Mouse (Mus musculus): Measurements from ENCODE around the gene Spsb3. TPM values are rescaled to one million over a fixed set of nuclear protein-coding genes. Genes with fewer than 3 reads are reported as not detected.

Spsb3 gene
- polyA plus RNA-seq, 1 experiment from 2014 or later: 33.7 TPM

DNA sequence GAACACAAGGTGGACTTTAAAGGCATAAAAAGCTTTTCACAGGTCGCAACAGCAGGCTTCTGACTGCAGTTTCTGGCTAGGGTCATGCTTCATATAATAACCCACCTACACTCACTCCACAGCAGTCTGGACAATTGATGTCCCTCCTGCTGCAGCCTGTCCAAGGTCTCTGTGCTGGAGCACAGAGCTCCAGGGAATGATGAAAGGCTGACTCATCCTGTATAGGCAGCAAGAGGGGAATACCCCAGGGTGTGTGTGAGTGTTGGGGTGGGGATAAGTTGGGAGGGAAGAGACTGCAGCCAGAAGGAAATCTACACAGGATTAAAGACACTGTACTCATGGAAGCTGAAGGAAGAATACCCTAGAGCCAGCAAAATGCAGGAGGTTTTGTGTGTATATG is 43.1 kb downstream of the Spsb3 start:
- H3K27ac ChIP-seq (ENCODE audit: low read length): no peak overlapping the region
- no peaks in the 10 kb centered on the region for H3K27me3 ChIP-seq (ENCODE audit: control insufficient read depth, insufficient read depth, low read length)
- no peak for ATAC-seq (replicated peaks; ENCODE audit: extremely low read depth, insufficient read depth, low FRiP score)
- H3K9ac ChIP-seq (ENCODE audit: low read length): no peak overlapping the region
- peaks cover 20% of the 10 kb centered on the region for H3K36me3 ChIP-seq (ENCODE audit: control insufficient read depth, insufficient read depth)
- 74% methylated on average over 1 of the region's 1 CpGs for WGBS
- H3K9me3 ChIP-seq (replicated peaks; ENCODE audit: control insufficient read depth, low read length): no peaks in the 10 kb centered on the region
- H3K4me2 ChIP-seq (ENCODE audit: low read depth, low read length): no peak overlapping the region
- peaks cover 7% of the 10 kb centered on the region for H3K4me1 ChIP-seq (ENCODE audit: control insufficient read depth, insufficient read depth, low read length)
- H3K4me3 ChIP-seq (ENCODE audit: low read length): no peak overlapping the region

- Histone ChIP-seq H3K9ac (ENCODE audit: low read length) (no peak overlapping the region), H3K9me3 (replicated peaks; ENCODE audit: control insufficient read depth, low read length) (no peaks in the 10 kb centered on the region), H3K4me2 (ENCODE audit: low read depth, low read length) (no peak overlapping the region), H3K4me1 (ENCODE audit: control insufficient read depth, insufficient read depth, low read length) (peaks cover 21% of the 10 kb centered on the region), H3K27me3 (ENCODE audit: control insufficient read depth, insufficient read depth, low read length) (no peaks in the 10 kb centered on the region), H3K27ac (ENCODE audit: low read length) (no peak overlapping the region), H3K36me3 (ENCODE audit: control insufficient read depth, insufficient read depth) (peaks cover 5% of the 10 kb centered on the region), H3K4me3 (ENCODE audit: low read length) (no peak overlapping the region)
- no peak for ATAC-seq (replicated peaks; ENCODE audit: extremely low read depth, insufficient read depth, low FRiP score)
- WGBS: 89% methylated on average over 4 of the region's 4 CpGs
Measured at GRCm38 (mm10) chr17:24932431-24932830, 46.0 kb downstream of the Spsb3 start.

DNA sequence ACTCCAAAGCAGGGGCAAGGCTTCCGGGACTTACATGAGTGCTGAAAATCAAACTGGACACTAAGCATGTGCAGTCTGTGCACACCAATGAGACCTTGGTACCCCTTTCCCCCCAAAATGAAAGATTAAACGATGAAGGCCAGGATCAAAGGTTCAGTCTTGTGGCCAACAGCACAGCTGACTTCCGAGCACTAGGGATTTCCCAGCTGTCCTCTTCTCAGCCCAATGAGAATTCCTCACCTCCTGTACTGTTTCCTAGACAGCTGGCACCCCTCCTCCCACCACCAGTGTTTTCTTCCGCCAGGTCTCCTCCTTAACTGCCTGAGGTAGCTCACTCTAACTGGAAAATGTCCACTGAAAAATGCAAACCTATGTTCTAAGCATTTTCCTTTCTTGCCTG is 46.7 kb downstream of the Spsb3 start:
- H3K27ac ChIP-seq (ENCODE audit: low read length): no peak overlapping the region
- 77% methylated on average over 4 of the region's 4 CpGs for WGBS
- no peak for ATAC-seq (replicated peaks; ENCODE audit: extremely low read depth, insufficient read depth, low FRiP score)
- H3K4me2 ChIP-seq (ENCODE audit: low read depth, low read length): no peak overlapping the region
- H3K36me3 ChIP-seq (ENCODE audit: control insufficient read depth, insufficient read depth): no peaks in the 10 kb centered on the region
- H3K9me3 ChIP-seq (replicated peaks; ENCODE audit: control insufficient read depth, low read length): no peaks in the 10 kb centered on the region
- H3K4me3 ChIP-seq (ENCODE audit: low read length): no peak overlapping the region
- no peaks in the 10 kb centered on the region for H3K27me3 ChIP-seq (ENCODE audit: control insufficient read depth, insufficient read depth, low read length)
- peaks cover 21% of the 10 kb centered on the region for H3K4me1 ChIP-seq (ENCODE audit: control insufficient read depth, insufficient read depth, low read length)
- H3K9ac ChIP-seq (ENCODE audit: low read length): no peak overlapping the region

DNA sequence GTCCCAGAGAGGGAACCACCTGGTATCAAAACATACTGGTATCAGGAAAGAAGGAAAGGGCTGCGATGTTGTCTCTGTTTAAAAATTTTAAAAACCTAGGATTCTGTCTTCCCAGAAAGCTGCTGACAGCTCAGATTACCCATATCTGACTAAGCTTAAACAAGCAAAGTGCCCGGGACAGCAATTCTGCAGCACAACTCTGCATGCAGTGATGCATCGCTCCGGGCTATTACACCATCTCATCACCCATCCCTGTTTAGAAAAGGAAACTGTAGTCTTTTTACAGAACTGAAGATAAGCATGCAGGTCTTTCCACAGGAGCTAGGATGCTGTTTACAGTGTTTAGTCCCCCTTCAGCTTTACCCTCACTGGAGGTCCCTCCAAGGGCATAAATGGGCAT is 48.5 kb downstream of the Spsb3 start:
- no peaks in the 10 kb centered on the region for H3K36me3 ChIP-seq (ENCODE audit: control insufficient read depth, insufficient read depth)
- no peak for ATAC-seq (replicated peaks; ENCODE audit: extremely low read depth, insufficient read depth, low FRiP score)
- peak overlapping the region; percentile 94 for H3K4me3 ChIP-seq (ENCODE audit: low read length)
- peak overlapping the region; percentile 90 for H3K9ac ChIP-seq (ENCODE audit: low read length)
- no peaks in the 10 kb centered on the region for H3K9me3 ChIP-seq (replicated peaks; ENCODE audit: control insufficient read depth, low read length)
- WGBS: 26% methylated on average over 4 of the region's 4 CpGs
- H3K4me1 ChIP-seq (ENCODE audit: control insufficient read depth, insufficient read depth, low read length): peaks cover 18% of the 10 kb centered on the region
- H3K27me3 ChIP-seq (ENCODE audit: control insufficient read depth, insufficient read depth, low read length): no peaks in the 10 kb centered on the region
- H3K27ac ChIP-seq (ENCODE audit: low read length): no peak overlapping the region
- H3K4me2 ChIP-seq (ENCODE audit: low read depth, low read length): peak overlapping the region; percentile 83

GRCm38 (mm10) chr17:24935666-24936065 is 49.2 kb downstream of the Spsb3 start:
- H3K4me3 ChIP-seq (ENCODE audit: low read length): peak overlapping the region; percentile 94
- H3K27me3 ChIP-seq (ENCODE audit: control insufficient read depth, insufficient read depth, low read length): no peaks in the 10 kb centered on the region
- peak overlapping the region; percentile 83 for H3K4me2 ChIP-seq (ENCODE audit: low read depth, low read length)
- no peaks in the 10 kb centered on the region for H3K9me3 ChIP-seq (replicated peaks; ENCODE audit: control insufficient read depth, low read length)
- no peaks in the 10 kb centered on the region for H3K36me3 ChIP-seq (ENCODE audit: control insufficient read depth, insufficient read depth)
- H3K27ac ChIP-seq (ENCODE audit: low read length): no peak overlapping the region
- peak overlapping the region; percentile 90 for H3K9ac ChIP-seq (ENCODE audit: low read length)
- ATAC-seq (replicated peaks; ENCODE audit: extremely low read depth, insufficient read depth, low FRiP score): no peak
- H3K4me1 ChIP-seq (ENCODE audit: control insufficient read depth, insufficient read depth, low read length): peaks cover 18% of the 10 kb centered on the region

- peak within 1 kb of the TSS; percentile 94 for H3K4me3 ChIP-seq (ENCODE audit: low read length)
- H3K4me1 ChIP-seq (ENCODE audit: control insufficient read depth, insufficient read depth, low read length): peaks cover 18% of the 10 kb centered on the region
- H3K9me3 ChIP-seq (replicated peaks; ENCODE audit: control insufficient read depth, low read length): no peaks in the 10 kb centered on the region
- WGBS: under 1% methylated on average over 78 of the region's 78 CpGs
- peak within 1 kb of the TSS; percentile 90 for H3K9ac ChIP-seq (ENCODE audit: low read length)
- ATAC-seq (replicated peaks; ENCODE audit: extremely low read depth, insufficient read depth, low FRiP score): peak; percentile 97
- H3K4me2 ChIP-seq (ENCODE audit: low read depth, low read length): peak within 1 kb of the TSS; percentile 83
- H3K27me3 ChIP-seq (ENCODE audit: control insufficient read depth, insufficient read depth, low read length): no peaks in the 10 kb centered on the region
- peak within 1 kb of the TSS; percentile 84 for H3K27ac ChIP-seq (ENCODE audit: low read length)
- H3K36me3 ChIP-seq (ENCODE audit: control insufficient read depth, insufficient read depth): no peaks in the 10 kb centered on the region
Measured at GRCm38 (mm10) chr17:24936259-24937237, 50.1 kb downstream of the Spsb3 start, which contains the start of gene Mapk8ip3. TSS of gene Mapk8ip3 (minus strand) at chr17:24936977.

DNA sequence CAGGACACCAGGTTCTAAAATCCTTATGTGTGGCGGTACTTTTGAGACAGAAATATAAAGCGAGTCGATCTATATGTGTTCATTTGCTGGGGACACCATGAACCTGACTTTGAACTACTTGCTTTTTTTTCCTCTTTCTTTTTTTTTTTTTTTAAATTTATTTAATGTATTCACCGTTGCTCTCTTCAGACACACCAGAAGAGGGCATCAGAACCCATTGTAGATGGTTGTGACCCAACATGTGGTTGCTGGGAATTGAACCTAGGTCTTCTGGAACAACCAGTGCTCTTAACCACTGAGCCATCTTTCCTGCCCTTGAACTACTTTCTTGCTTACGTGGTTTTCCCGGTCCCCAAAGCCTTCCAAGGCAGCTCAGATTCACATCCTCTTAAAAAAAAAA is 50.8 kb downstream of the Spsb3 start:
- 49% methylated on average over 6 of the region's 6 CpGs for WGBS

More for the DNA sequence above, 50.8 kb downstream of the Spsb3 start:
- Histone ChIP-seq H3K36me3 (ENCODE audit: control insufficient read depth, insufficient read depth) (no peaks in the 10 kb centered on the region), H3K27me3 (ENCODE audit: control insufficient read depth, insufficient read depth, low read length) (no peaks in the 10 kb centered on the region), H3K9me3 (replicated peaks; ENCODE audit: control insufficient read depth, low read length) (no peaks in the 10 kb centered on the region), H3K4me3 (ENCODE audit: low read length) (peak overlapping the region; percentile 94), H3K9ac (ENCODE audit: low read length) (peak overlapping the region; percentile 90), H3K4me1 (ENCODE audit: control insufficient read depth, insufficient read depth, low read length) (peaks cover 18% of the 10 kb centered on the region), H3K27ac (ENCODE audit: low read length) (peak overlapping the region; percentile 84), H3K4me2 (ENCODE audit: low read depth, low read length) (peak overlapping the region; percentile 83)
- no peak for ATAC-seq (replicated peaks; ENCODE audit: extremely low read depth, insufficient read depth, low FRiP score)

Other genes with a start within 250 kb of the Spsb3 start
- gene Slc9a3r2, start 236.3 kb upstream of the Spsb3 start, polyA plus RNA-seq (2015; fragmentation: Nextera tagmentation; extraction: Ambion mirVana): 50.8 and 63.9 TPM in 2 replicates
- gene Npw, start 228.2 kb upstream of the Spsb3 start, polyA plus RNA-seq (2015; fragmentation: Nextera tagmentation; extraction: Ambion mirVana): 0.62 TPM in 1 of 2 replicates, not detected in the other
- gene Zfp598, start 217.0 kb upstream of the Spsb3 start, polyA plus RNA-seq (2015; fragmentation: Nextera tagmentation; extraction: Ambion mirVana): 11.9 and 17.0 TPM in 2 replicates
- 0.60 and 0.67 TPM in 2 replicates for gene Syngr3, start 196.7 kb upstream of the Spsb3 start, polyA plus RNA-seq (2015; fragmentation: Nextera tagmentation; extraction: Ambion mirVana)
- 27.6 and 29.7 TPM in 2 replicates for gene Gfer, start 190.5 kb upstream of the Spsb3 start, polyA plus RNA-seq (2015; fragmentation: Nextera tagmentation; extraction: Ambion mirVana)
- 0.97 and 1.2 TPM in 2 replicates for gene Noxo1, start 190.4 kb upstream of the Spsb3 start, polyA plus RNA-seq (2015; fragmentation: Nextera tagmentation; extraction: Ambion mirVana)
- gene Tbl3, start 179.0 kb upstream of the Spsb3 start, polyA plus RNA-seq (2015; fragmentation: Nextera tagmentation; extraction: Ambion mirVana): 44.3 and 47.5 TPM in 2 replicates
- not detected in 2 replicates for gene Rnf151, start 168.6 kb upstream of the Spsb3 start, polyA plus RNA-seq (2015; fragmentation: Nextera tagmentation; extraction: Ambion mirVana)
- gene Rps2, start 168.5 kb upstream of the Spsb3 start, polyA plus RNA-seq (2015; fragmentation: Nextera tagmentation; extraction: Ambion mirVana): 843 and 891 TPM in 2 replicates
- 570 and 615 TPM in 2 replicates for gene Ndufb10, start 162.2 kb upstream of the Spsb3 start, polyA plus RNA-seq (2015; fragmentation: Nextera tagmentation; extraction: Ambion mirVana)
- 1.7 and 2.4 TPM in 2 replicates for gene Rpl3l, start 158.8 kb upstream of the Spsb3 start, polyA plus RNA-seq (2015; fragmentation: Nextera tagmentation; extraction: Ambion mirVana)
- gene Msrb1, start 150.0 kb upstream of the Spsb3 start, polyA plus RNA-seq (2015; fragmentation: Nextera tagmentation; extraction: Ambion mirVana): 19.0 and 21.2 TPM in 2 replicates
- gene Hs3st6, start 133.7 kb upstream of the Spsb3 start, polyA plus RNA-seq (2015; fragmentation: Nextera tagmentation; extraction: Ambion mirVana): 0.21 and 0.36 TPM in 2 replicates
- not detected in 2 replicates for gene Meiob, start 82.4 kb upstream of the Spsb3 start, polyA plus RNA-seq (2015; fragmentation: Nextera tagmentation; extraction: Ambion mirVana)
- 69.1 and 71.8 TPM in 2 replicates for gene Hagh, start 46.5 kb upstream of the Spsb3 start, polyA plus RNA-seq (2015; fragmentation: Nextera tagmentation; extraction: Ambion mirVana)
- gene Fahd1, start 36.3 kb upstream of the Spsb3 start, polyA plus RNA-seq (2015; fragmentation: Nextera tagmentation; extraction: Ambion mirVana): 50.2 and 59.9 TPM in 2 replicates
- 0.40 and 0.70 TPM in 2 replicates for gene Igfals, start 20.6 kb upstream of the Spsb3 start, polyA plus RNA-seq (2015; fragmentation: Nextera tagmentation; extraction: Ambion mirVana)
- 37.9 and 38.3 TPM in 2 replicates for gene Nubp2, start 294 bp upstream of the Spsb3 start, polyA plus RNA-seq (2015; fragmentation: Nextera tagmentation; extraction: Ambion mirVana)
- 18.2 and 20.4 TPM in 2 replicates for gene Eme2, start 8.4 kb downstream of the Spsb3 start, polyA plus RNA-seq (2015; fragmentation: Nextera tagmentation; extraction: Ambion mirVana)
- 86.8 and 94.8 TPM in 2 replicates for gene Mrps34, start 8.5 kb downstream of the Spsb3 start, polyA plus RNA-seq (2015; fragmentation: Nextera tagmentation; extraction: Ambion mirVana)
- gene Nme3, start 9.9 kb downstream of the Spsb3 start, polyA plus RNA-seq (2015; fragmentation: Nextera tagmentation; extraction: Ambion mirVana): 38.2 and 42.1 TPM in 2 replicates
- gene Mapk8ip3, start 50.3 kb downstream of the Spsb3 start, polyA plus RNA-seq (2015; fragmentation: Nextera tagmentation; extraction: Ambion mirVana): 30.1 and 33.0 TPM in 2 replicates
- 79.3 and 82.5 TPM in 2 replicates for gene Jpt2, start 74.0 kb downstream of the Spsb3 start, polyA plus RNA-seq (2015; fragmentation: Nextera tagmentation; extraction: Ambion mirVana)
- 3.9 and 4.2 TPM in 2 replicates for gene Cramp1l, start 129.1 kb downstream of the Spsb3 start, polyA plus RNA-seq (2015; fragmentation: Nextera tagmentation; extraction: Ambion mirVana)
- gene Ift140, start 129.4 kb downstream of the Spsb3 start, polyA plus RNA-seq (2015; fragmentation: Nextera tagmentation; extraction: Ambion mirVana): 11.6 TPM in 2 replicates
- gene Tmem204, start 196.9 kb downstream of the Spsb3 start, polyA plus RNA-seq (2015; fragmentation: Nextera tagmentation; extraction: Ambion mirVana): 26.7 and 36.1 TPM in 2 replicates
- 31.3 and 31.7 TPM in 2 replicates for gene Telo2, start 229.3 kb downstream of the Spsb3 start, polyA plus RNA-seq (2015; fragmentation: Nextera tagmentation; extraction: Ambion mirVana)
- gene Ptx4, start 234.1 kb downstream of the Spsb3 start, polyA plus RNA-seq (2015; fragmentation: Nextera tagmentation; extraction: Ambion mirVana): 0.20 and 0.24 TPM in 2 replicates
- gene Clcn7, start 246.7 kb downstream of the Spsb3 start, polyA plus RNA-seq (2015; fragmentation: Nextera tagmentation; extraction: Ambion mirVana): 16.1 and 19.2 TPM in 2 replicates

Measured in heart, embryonic 16.5 days (tissue).